Mouse (Mus musculus) olfactory bulb, adult 2 months (tissue): ENCODE measurements around the gene Adck1. TPM values are rescaled to one million over a fixed set of nuclear protein-coding genes. Genes with fewer than 3 reads are reported as not detected.

Experiments
- H3K27ac ChIP-seq: fragments of 200-500 bp; 2 replicates; pipeline ENCODE4 v1.5.1; 2012; ENCODE audit warnings: low read depth, low read length; ENCODE audit not compliant: insufficient read depth
- H3K4me1 ChIP-seq: fragments of 200-500 bp; 2 replicates; pipeline ENCODE4 v1.6.1; 2012; ENCODE audit warnings: low read length; ENCODE audit not compliant: control insufficient read depth, insufficient read depth
- H3K4me3 ChIP-seq: fragments of 200-500 bp; 2 replicates; pipeline ENCODE4 v1.5.1; 2012; ENCODE audit warnings: mild to moderate bottlenecking, low read depth, low read length, moderate library complexity; ENCODE audit not compliant: insufficient read depth
- CTCF ChIP-seq: fragments of 200-500 bp; IDR thresholded peaks from 2 replicates; pipeline ENCODE4 v1.5.1; 2012; ENCODE audit warnings: low read depth, mild to moderate bottlenecking, low read length, moderate library complexity; ENCODE audit not compliant: insufficient read depth
- POLR2A ChIP-seq: fragments of 200-500 bp; IDR thresholded peaks from 2 replicates; pipeline ENCODE4 v1.6.1; 2012; ENCODE audit warnings: mild to moderate bottlenecking, low read depth, low read length, moderate library complexity; ENCODE audit not compliant: insufficient read depth
- WGBS: fragments of 180-500 bp; shearing (Covaris S2); methylation state at CpG from one replicate; pipeline ENCODE4 v1.1.7; 2018; 5-methylcytosine and 5-hydroxymethylcytosine counted together
- polyA plus RNA-seq: library from polyadenylated mRNA; stranded (reverse); fragments of >200 nt; gene quantifications from 2 replicates; pipeline ENCODE4 v1.2.4, GENCODE M21; 2012; ENCODE audit warnings: low replicate concordance; ENCODE audit not compliant: missing spikeins, insufficient read depth, insufficient read length

The Adck1 gene
- polyA plus RNA-seq, 1 experiment = not detected

- no peak overlapping the region for H3K4me3 ChIP-seq
- WGBS = 65% methylated on average over 12 of the region's 12 CpGs
- peaks cover 5% of the 10 kb centered on the region; the same call in 1 of the 2 replicates for H3K4me1 ChIP-seq
- no peak overlapping the region for H3K27ac ChIP-seq
- TF ChIP-seq POLR2A (no peak), CTCF (no peak)
These were observed 59.7 kb downstream of the Adck1 start for GRCm38 (mm10) chr12:88419912-88420621.

- Histone ChIP-seq H3K27ac (peak overlapping the region; percentile 49; the same call in 1 of the 2 replicates), H3K4me3 (no peak overlapping the region), H3K4me1 (peaks cover 26% of the 10 kb centered on the region)
- 55% methylated on average over 3 of the region's 3 CpGs for WGBS
- TF ChIP-seq POLR2A (no peak), CTCF (no peak)
These were observed 66.6 kb downstream of the Adck1 start for GRCm38 (mm10) chr12:88426926-88427325.

GRCm38 (mm10) chr12:88428735-88429134 is 68.4 kb downstream of the Adck1 start:
- no peak for TF ChIP-seq POLR2A
- no peak for TF ChIP-seq CTCF
- 92% methylated on average over 2 of the region's 2 CpGs for WGBS
- no peak overlapping the region for H3K27ac ChIP-seq
- H3K4me1 ChIP-seq = peaks cover 26% of the 10 kb centered on the region
- no peak overlapping the region for H3K4me3 ChIP-seq

- no peak for TF ChIP-seq CTCF
- no peak for TF ChIP-seq POLR2A
- Histone ChIP-seq H3K4me3 (no peak overlapping the region), H3K4me1 (peaks cover 13% of the 10 kb centered on the region), H3K27ac (no peak overlapping the region)
- WGBS = 83% methylated on average over 4 of the region's 4 CpGs
These were observed 71.9 kb downstream of the Adck1 start for GRCm38 (mm10) chr12:88432277-88432676.

GRCm38 (mm10) chr12:88433171-88433570 is 72.8 kb downstream of the Adck1 start:
- TF ChIP-seq CTCF = no peak
- TF ChIP-seq POLR2A = no peak
- Histone ChIP-seq H3K4me1 (peaks cover 9% of the 10 kb centered on the region), H3K27ac (no peak overlapping the region), H3K4me3 (no peak overlapping the region)
- 94% methylated on average over 7 of the region's 7 CpGs for WGBS

- peaks cover 8% of the 10 kb centered on the region for H3K4me1 ChIP-seq
- no peak overlapping the region for H3K27ac ChIP-seq
- H3K4me3 ChIP-seq = no peak overlapping the region
- WGBS = 72% methylated on average over 15 of the region's 15 CpGs
- TF ChIP-seq CTCF (no peak), POLR2A (no peak)
These were observed 76.8 kb downstream of the Adck1 start for GRCm38 (mm10) chr12:88436962-88437750.

GRCm38 (mm10) chr12:88441922-88442809 is 81.8 kb downstream of the Adck1 start:
- TF ChIP-seq POLR2A = no peak
- 46% methylated on average over 14 of the region's 14 CpGs for WGBS
- Histone ChIP-seq H3K4me3 (no peak overlapping the region), H3K4me1 (peaks cover 8% of the 10 kb centered on the region), H3K27ac (0 out of 2 replicates have a peak overlapping the region, but pooled peaks have one; percentile 12)

- no peak overlapping the region for H3K4me3 ChIP-seq
- H3K4me1 ChIP-seq = peaks cover 4% of the 10 kb centered on the region
- TF ChIP-seq POLR2A (no peak), CTCF (no peak)
- WGBS = 76% methylated on average over 5 of the region's 5 CpGs
- H3K27ac ChIP-seq = no peak overlapping the region
These were observed 83.7 kb downstream of the Adck1 start for GRCm38 (mm10) chr12:88444040-88444439.
